Mouse (Mus musculus): ENCODE measurements at regions not wholly inside any gene's neighbourhood (a gene's known extent, or its start where the extent isn't known, plus 50 kb on each side); places are given as distances from the start of the nearest gene placed in this dataset.

GRCm38 (mm10) chr10:21672171-21672570 lies 79.2 kb downstream of the 1700020N01Rik start:
- no peak for DNase-seq

GRCm38 (mm10) chr10:21672666-21673065 lies 79.7 kb downstream of the 1700020N01Rik start:
- DNase-seq = no peak

GRCm38 (mm10) chr10:21673831-21674230 lies 80.9 kb downstream of the 1700020N01Rik start:
- no peak for DNase-seq

GRCm38 (mm10) chr10:21675786-21676185 lies 82.8 kb downstream of the 1700020N01Rik start:
- no peak for DNase-seq

- no peak for DNase-seq
Measured at GRCm38 (mm10) chr10:21677911-21678310, 85.0 kb downstream of the 1700020N01Rik start.

GRCm38 (mm10) chr10:21678372-21678771 lies 85.4 kb downstream of the 1700020N01Rik start:
- no peak for DNase-seq

GRCm38 (mm10) chr10:21678811-21679451 lies 86.0 kb downstream of the 1700020N01Rik start:
- DNase-seq = no peak

GRCm38 (mm10) chr10:21680789-21681188 lies 87.8 kb downstream of the 1700020N01Rik start:
- DNase-seq = no peak

- DNase-seq = no peak
Measured at GRCm38 (mm10) chr10:21684286-21685013, 91.5 kb downstream of the 1700020N01Rik start.

- DNase-seq = peak; percentile 64
Measured at GRCm38 (mm10) chr10:21685122-21685798, 92.3 kb downstream of the 1700020N01Rik start.

GRCm38 (mm10) chr10:21686060-21686459 lies 93.1 kb downstream of the 1700020N01Rik start:
- no peak for DNase-seq

- no peak for DNase-seq
Measured at GRCm38 (mm10) chr10:21687484-21687883, 94.5 kb downstream of the 1700020N01Rik start.

GRCm38 (mm10) chr10:21688513-21688912 lies 95.6 kb downstream of the 1700020N01Rik start:
- DNase-seq = no peak

GRCm38 (mm10) chr10:21689847-21690269 lies 96.9 kb downstream of the 1700020N01Rik start:
- DNase-seq = no peak

GRCm38 (mm10) chr10:21695185-21695584 lies 102.2 kb downstream of the 1700020N01Rik start:
- DNase-seq = no peak

GRCm38 (mm10) chr10:21696671-21697070 lies 103.7 kb downstream of the 1700020N01Rik start:
- no peak for DNase-seq

- peak; percentile 81 for DNase-seq
Measured at GRCm38 (mm10) chr10:21701580-21701979, 108.6 kb downstream of the 1700020N01Rik start.

- DNase-seq = no peak
Measured at GRCm38 (mm10) chr10:21702134-21702533, 109.2 kb downstream of the 1700020N01Rik start.

GRCm38 (mm10) chr10:21711866-21712265 lies 118.9 kb downstream of the 1700020N01Rik start:
- DNase-seq = peak; percentile 65

GRCm38 (mm10) chr10:21712828-21713227 lies 119.9 kb downstream of the 1700020N01Rik start:
- no peak for DNase-seq

- DNase-seq = no peak
Measured at GRCm38 (mm10) chr10:21715436-21715835, 122.5 kb downstream of the 1700020N01Rik start.

GRCm38 (mm10) chr10:21718189-21718588 lies 125.2 kb downstream of the 1700020N01Rik start:
- no peak for DNase-seq

GRCm38 (mm10) chr10:21724351-21724750 lies 131.4 kb downstream of the 1700020N01Rik start:
- no peak for DNase-seq

- DNase-seq = no peak
Measured at GRCm38 (mm10) chr10:21724999-21725398, 132.1 kb downstream of the 1700020N01Rik start.

Measured in layer of hippocampus, adult 9-11 months (tissue).